Mouse (Mus musculus) small intestine, adult 2 months (tissue): ENCODE measurements around the gene Insl3.

Source experiments
- CTCF ChIP-seq: fragments of 200-500 bp; IDR thresholded peaks from 2 replicates; pipeline ENCODE4 v1.5.1; 2012; ENCODE audit warnings: low read depth, mild to moderate bottlenecking, control low read depth, inconsistent platforms, low read length, moderate library complexity, mixed read lengths; ENCODE audit not compliant: insufficient replicate concordance, insufficient read length; ENCODE audit errors: extremely low read depth
- POLR2A ChIP-seq: fragments of 200-500 bp; IDR thresholded peaks from 2 replicates; pipeline ENCODE4 v1.6.1; 2012; ENCODE audit warnings: low read depth, mild to moderate bottlenecking, control low read depth, inconsistent platforms, low read length, moderate library complexity

- no peak for TF ChIP-seq CTCF
- no peak for TF ChIP-seq POLR2A
Observed at GRCm38 (mm10) chr8:71666855-71667254, 22.2 kb upstream of the Insl3 start.
